Mouse (Mus musculus) heart, embryonic 13.5 days (tissue): Measurements from ENCODE around the gene Crim1. TPM values are rescaled to one million over a fixed set of nuclear protein-coding genes. Genes with fewer than 3 reads are reported as not detected.
A peak's percentile ranks its signal among the peaks of the same experiment; 100 is the strongest.

ENCODE experiments used
- ATAC-seq: fragments of 200-750 bp; cut with Nextera tagmentation; 2 replicates; pipeline ENCODE4 v1.8.0; 2017; ENCODE audit warnings: moderate TSS enrichment; ENCODE audit not compliant: insufficient number of reproducible peaks, low FRiP score, low TSS enrichment; ENCODE audit errors: extremely low read depth
- H3K27ac ChIP-seq: fragments of 300-500 bp; sonication (generic); replicated peaks from 2 replicates; pipeline ENCODE4 v1.5.1; 2015; ENCODE audit warnings: moderate library complexity, mild to moderate bottlenecking, inconsistent platforms
- H3K27me3 ChIP-seq: fragments of 300-500 bp; sonication (generic); replicated peaks from 2 replicates; pipeline ENCODE4 v1.6.1; 2015; ENCODE audit warnings: mild to moderate bottlenecking, inconsistent platforms
- H3K36me3 ChIP-seq: fragments of 300-500 bp; sonication (generic); 2 replicates; pipeline ENCODE4 v1.6.1; 2015; ENCODE audit warnings: mild to moderate bottlenecking, inconsistent platforms
- H3K4me1 ChIP-seq: fragments of 300-500 bp; sonication (generic); 2 replicates; pipeline ENCODE4 v1.6.1; 2015; ENCODE audit warnings: inconsistent platforms
- H3K4me2 ChIP-seq: fragments of 300-500 bp; sonication (generic); 2 replicates; pipeline ENCODE4 v1.6.1; 2015; ENCODE audit warnings: inconsistent platforms, mild to moderate bottlenecking, moderate library complexity
- H3K4me3 ChIP-seq: fragments of 300-500 bp; sonication (generic); 2 replicates; pipeline ENCODE4 v1.5.1; 2015; ENCODE audit warnings: moderate library complexity, mild to moderate bottlenecking, inconsistent platforms
- H3K9ac ChIP-seq: fragments of 300-500 bp; sonication (generic); 2 replicates; pipeline ENCODE4 v1.6.1; 2015; ENCODE audit warnings: inconsistent platforms, mild to moderate bottlenecking, moderate library complexity
- H3K9me3 ChIP-seq: fragments of 300-500 bp; sonication (generic); 2 replicates; pipeline ENCODE4 v1.6.1; 2016; ENCODE audit warnings: inconsistent platforms
- WGBS: fragments of 180-500 bp; shearing (Covaris S2); methylation state at CpG from one replicate; pipeline ENCODE4 v1.1.7; 2015; ENCODE audit warnings: mixed read lengths; 5-methylcytosine and 5-hydroxymethylcytosine counted together
- polyA plus RNA-seq: library from polyadenylated mRNA; unstranded; fragments of >200 nt; fragmentation: Nextera tagmentation; extraction: Ambion mirVana; gene quantifications from 2 replicates; pipeline ENCODE4 v1.2.1, GENCODE M21; 2015

The Crim1 gene
- polyA plus RNA-seq, 1 experiment from 2014 or later: 2.1 TPM

DNA sequence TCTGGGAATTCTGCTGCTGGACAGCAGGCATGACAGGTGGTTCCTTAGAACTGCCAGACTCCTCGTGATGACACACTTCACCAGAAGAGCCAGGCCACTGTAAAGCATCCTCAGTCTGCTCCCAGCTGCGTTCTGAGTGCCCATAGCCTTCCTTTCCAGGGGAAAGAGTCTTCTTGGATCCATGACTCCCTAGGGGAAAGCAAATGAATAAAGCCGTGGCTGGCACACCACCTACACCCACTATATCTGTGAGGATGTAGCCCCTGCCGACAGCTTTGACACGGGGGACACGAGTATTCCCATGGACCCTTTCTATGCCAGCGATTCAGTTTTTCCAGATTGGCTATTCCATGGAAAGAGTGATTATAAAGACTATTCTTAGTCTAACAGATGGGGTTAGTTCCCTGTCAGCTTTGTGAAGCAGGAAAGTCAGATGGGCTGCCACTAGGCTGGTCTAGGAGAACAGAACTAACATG is 158.2 kb downstream of the Crim1 start:
- no peak overlapping the region for H3K27ac ChIP-seq
- H3K4me2 ChIP-seq: no peak overlapping the region
- no peak overlapping the region for H3K4me3 ChIP-seq
- no peak overlapping the region for H3K9ac ChIP-seq
- H3K27me3 ChIP-seq: no peaks in the 10 kb centered on the region
- no peaks in the 10 kb centered on the region for H3K9me3 ChIP-seq
- H3K4me1 ChIP-seq: peaks cover 10% of the 10 kb centered on the region
- WGBS: 55% methylated on average over 7 of the region's 7 CpGs
- no peak for ATAC-seq
- peaks cover 9% of the 10 kb centered on the region for H3K36me3 ChIP-seq

DNA sequence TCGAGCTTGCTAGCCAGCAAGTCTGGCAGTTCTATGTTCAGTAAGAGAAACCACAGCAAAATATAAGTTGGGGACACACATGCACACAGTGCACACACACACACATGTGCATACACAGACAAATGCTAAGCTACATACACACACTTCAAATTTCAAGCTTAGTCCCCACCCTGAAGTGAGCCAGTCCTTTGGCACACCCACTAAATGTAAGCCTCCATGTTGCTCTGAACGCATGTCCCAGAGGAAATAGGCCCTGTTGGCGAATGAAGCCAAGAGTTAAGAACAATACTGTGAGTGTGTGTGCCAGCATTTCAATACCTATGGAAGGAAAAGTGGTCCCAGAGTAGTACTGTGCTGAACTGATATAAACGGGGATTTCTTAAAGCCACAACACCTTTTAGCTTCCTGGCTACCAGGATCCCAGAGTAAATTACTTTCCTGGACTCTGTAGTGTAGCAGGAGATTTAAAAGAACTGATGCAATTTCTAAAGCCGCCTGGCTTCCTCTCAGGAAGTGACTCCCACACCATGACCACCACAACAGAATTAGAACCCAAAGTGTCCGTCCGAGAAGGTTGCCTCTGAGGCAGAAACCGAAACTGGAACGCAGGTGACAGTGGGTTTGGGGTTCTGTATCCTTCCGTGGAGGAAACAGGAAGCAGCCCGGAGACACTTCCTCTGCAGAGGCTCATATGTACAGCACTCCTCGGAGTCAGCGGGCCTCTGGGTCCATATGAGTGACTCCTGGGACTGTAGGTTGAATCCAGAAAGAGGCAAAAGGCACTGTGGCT is 162.1 kb downstream of the Crim1 start:
- no peaks in the 10 kb centered on the region for H3K27me3 ChIP-seq
- H3K36me3 ChIP-seq: no peaks in the 10 kb centered on the region
- no peak overlapping the region for H3K4me3 ChIP-seq
- H3K4me1 ChIP-seq: 0 out of 2 replicates have a peak, but pooled peaks cover 5% of the 10 kb centered on the region
- no peak overlapping the region for H3K9ac ChIP-seq
- no peaks in the 10 kb centered on the region for H3K9me3 ChIP-seq
- 64% methylated on average over 13 of the region's 13 CpGs for WGBS
- ATAC-seq: no peak
- H3K27ac ChIP-seq: peak overlapping the region; percentile 55; the same call in 1 of the 2 replicates
- peak overlapping the region; percentile 18; the same call in 1 of the 2 replicates for H3K4me2 ChIP-seq

DNA sequence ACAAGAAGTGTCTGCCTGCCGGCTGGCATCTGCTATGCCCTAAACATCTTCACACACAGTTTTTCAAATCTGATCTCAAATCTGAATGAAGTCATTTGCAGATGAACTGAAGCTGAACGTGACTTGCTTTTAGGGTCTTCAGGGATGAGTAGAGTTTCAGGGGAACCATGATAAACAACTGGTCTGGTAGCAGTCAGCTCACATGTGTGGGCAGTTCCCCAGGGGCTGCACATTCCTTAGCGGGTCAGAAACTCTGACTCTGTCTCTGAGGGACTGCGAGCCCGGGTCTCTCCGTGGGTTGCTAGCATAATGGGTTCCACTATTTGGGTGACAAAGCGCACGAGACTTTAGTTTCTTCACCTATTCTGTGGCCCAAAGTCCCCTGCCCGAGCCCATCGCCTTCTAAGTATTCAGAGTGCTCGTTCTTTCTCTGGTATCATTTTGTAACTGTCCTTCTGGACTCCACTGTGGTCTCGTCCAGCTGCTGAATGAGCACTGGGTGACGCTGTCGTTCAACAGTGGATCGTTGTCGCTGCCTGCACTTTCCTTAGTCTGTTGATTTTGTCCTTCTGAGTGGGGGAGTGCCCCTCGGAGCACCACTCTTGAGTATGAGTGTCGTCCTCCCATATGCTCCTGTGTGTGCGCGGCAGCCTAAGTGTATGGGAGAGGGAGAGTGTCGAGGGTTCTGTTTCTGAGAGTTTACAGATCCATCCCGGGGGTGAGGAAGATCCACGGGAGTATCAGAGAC is 164.7 kb downstream of the Crim1 start:
- ATAC-seq: no peak
- Histone ChIP-seq H3K4me3 (no peak overlapping the region), H3K4me1 (0 out of 2 replicates have a peak, but pooled peaks cover 5% of the 10 kb centered on the region), H3K27me3 (no peaks in the 10 kb centered on the region), H3K9ac (no peak overlapping the region), H3K36me3 (peaks cover 21% of the 10 kb centered on the region), H3K4me2 (no peak overlapping the region), H3K9me3 (no peaks in the 10 kb centered on the region), H3K27ac (no peak overlapping the region)
- 80% methylated on average over 23 of the region's 23 CpGs for WGBS

DNA sequence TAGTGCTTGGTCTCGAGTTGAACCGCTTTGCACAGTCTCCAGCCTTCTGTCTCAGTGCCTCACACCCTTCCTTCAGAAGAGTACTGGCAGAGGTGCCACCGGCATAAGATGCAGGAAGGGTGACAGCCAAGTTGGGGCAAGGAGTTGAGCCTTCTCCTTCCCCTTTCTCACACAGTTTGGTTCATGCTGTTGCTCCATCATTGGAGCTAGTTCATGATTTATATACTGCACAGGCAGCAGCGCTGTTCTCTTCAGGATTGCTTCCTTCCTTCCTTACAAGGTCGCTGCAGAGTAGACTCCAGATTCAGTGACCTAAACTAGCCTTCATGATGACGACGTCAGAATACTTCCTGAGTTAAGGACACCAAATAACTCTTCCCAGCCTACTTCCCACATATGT is 166.0 kb downstream of the Crim1 start:
- no peaks in the 10 kb centered on the region for H3K9me3 ChIP-seq
- no peak for ATAC-seq
- H3K4me2 ChIP-seq: no peak overlapping the region
- no peaks in the 10 kb centered on the region for H3K27me3 ChIP-seq
- WGBS: 70% methylated on average over 7 of the region's 7 CpGs
- no peak overlapping the region for H3K4me3 ChIP-seq
- H3K9ac ChIP-seq: no peak overlapping the region
- H3K27ac ChIP-seq: no peak overlapping the region
- H3K36me3 ChIP-seq: peaks cover 21% of the 10 kb centered on the region
- 0 out of 2 replicates have a peak, but pooled peaks cover 5% of the 10 kb centered on the region for H3K4me1 ChIP-seq

DNA sequence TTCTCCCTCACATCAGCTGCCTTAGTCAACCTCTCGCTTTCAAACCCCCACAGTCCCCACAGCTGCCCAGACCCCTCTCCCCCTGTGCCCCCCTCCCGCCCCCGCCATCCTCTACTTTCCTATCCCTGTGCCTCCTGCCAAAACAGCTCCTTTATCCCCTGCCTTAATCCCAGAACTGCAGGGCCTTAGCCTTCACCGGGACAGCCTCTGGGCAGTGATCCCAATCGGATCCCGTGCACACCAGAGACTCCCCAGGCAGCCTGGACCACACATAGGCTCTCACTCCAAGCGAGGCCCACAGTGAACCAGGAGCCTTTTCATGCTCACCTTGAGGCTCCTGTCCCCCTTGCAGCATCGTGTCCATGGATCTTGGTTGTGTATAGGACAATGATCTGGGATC is 168.4 kb downstream of the Crim1 start:
- whole genome bisulfite sequencing: 79% methylated on average over 8 of the region's 8 CpGs
- H3K36me3 ChIP-seq: peaks cover 22% of the 10 kb centered on the region
- H3K4me2 ChIP-seq: no peak overlapping the region
- H3K9me3 ChIP-seq: no peaks in the 10 kb centered on the region
- H3K4me1 ChIP-seq: 0 out of 2 replicates have a peak, but pooled peaks cover under 1% of the 10 kb centered on the region
- no peak overlapping the region for H3K9ac ChIP-seq
- H3K4me3 ChIP-seq: no peak overlapping the region
- ATAC-seq: no peak
- H3K27ac ChIP-seq: no peak overlapping the region
- no peaks in the 10 kb centered on the region for H3K27me3 ChIP-seq

DNA sequence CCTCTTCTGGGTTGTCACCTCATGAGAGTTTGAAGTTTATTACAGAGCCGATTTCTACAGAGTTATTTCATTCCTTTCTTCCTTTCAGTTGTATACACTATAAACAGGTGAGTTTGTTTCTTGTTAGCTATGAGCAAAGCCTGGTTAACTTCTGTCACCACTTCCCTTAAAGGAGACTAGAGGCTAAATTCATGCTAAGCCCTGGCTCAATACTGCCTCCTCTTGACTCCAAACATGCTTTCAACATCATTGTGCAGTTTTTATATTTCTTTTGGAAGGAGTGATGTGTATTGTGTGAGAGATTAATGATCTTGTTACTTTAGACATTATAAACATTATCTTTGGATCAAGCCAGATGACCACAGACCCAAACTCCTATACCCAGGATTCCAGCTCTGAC is 170.4 kb downstream of the Crim1 start:
- H3K27ac ChIP-seq: no peak overlapping the region
- no peaks in the 10 kb centered on the region for H3K4me1 ChIP-seq
- no peaks in the 10 kb centered on the region for H3K27me3 ChIP-seq
- peaks cover 33% of the 10 kb centered on the region for H3K36me3 ChIP-seq
- ATAC-seq: no peak
- no peaks in the 10 kb centered on the region for H3K9me3 ChIP-seq
- H3K9ac ChIP-seq: no peak overlapping the region
- 68% methylated on average over 1 of the region's 1 CpGs for WGBS
- H3K4me3 ChIP-seq: no peak overlapping the region
- H3K4me2 ChIP-seq: no peak overlapping the region

DNA sequence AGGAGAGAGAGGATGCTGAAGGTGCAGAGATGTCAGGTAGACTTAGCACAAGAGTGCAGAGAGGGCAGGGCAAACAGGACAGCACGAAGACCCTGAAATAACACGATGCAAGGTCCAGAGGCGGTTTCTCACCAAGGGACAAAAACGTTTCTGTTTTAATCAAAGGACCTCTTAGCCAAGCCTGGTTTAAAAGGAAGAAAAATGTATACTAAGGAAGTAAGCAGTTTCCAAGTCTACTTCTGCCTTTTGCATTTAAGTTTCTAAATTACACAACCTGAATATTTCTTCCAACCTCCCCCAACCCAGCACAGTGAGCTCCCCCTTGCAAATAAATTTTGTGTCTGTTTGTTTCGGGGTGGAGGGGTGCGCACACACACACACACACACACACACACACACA is 173.1 kb downstream of the Crim1 start:
- peaks cover 39% of the 10 kb centered on the region for H3K36me3 ChIP-seq
- 89% methylated on average over 6 of the region's 6 CpGs for WGBS
- H3K4me1 ChIP-seq: peaks cover 6% of the 10 kb centered on the region
- no peaks in the 10 kb centered on the region for H3K27me3 ChIP-seq
- H3K4me3 ChIP-seq: no peak overlapping the region
- H3K27ac ChIP-seq: no peak overlapping the region
- no peaks in the 10 kb centered on the region for H3K9me3 ChIP-seq
- H3K9ac ChIP-seq: no peak overlapping the region
- ATAC-seq: no peak
- no peak overlapping the region for H3K4me2 ChIP-seq

DNA sequence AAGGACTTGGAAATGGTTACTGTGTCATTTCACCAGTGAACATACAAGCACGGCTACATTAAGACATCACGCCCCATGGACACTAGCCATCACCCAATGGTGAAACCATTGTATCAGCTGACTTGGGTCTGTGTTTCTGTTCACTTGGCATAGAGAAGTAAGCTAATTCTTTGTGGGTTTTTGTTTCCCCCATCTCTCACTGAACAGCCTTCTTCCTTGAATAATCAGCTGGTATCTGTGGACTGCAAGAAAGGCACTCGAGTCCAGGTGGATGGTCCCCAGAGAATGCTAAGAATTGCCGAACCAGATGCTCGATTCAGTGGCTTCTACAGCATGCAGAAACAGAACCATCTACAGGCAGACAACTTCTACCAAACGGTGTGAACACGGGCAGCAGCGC is 173.8 kb downstream of the Crim1 start:
- H3K27ac ChIP-seq: no peak overlapping the region
- H3K36me3 ChIP-seq: peaks cover 41% of the 10 kb centered on the region
- H3K4me3 ChIP-seq: no peak overlapping the region
- H3K4me2 ChIP-seq: no peak overlapping the region
- no peak overlapping the region for H3K9ac ChIP-seq
- peaks cover 6% of the 10 kb centered on the region for H3K4me1 ChIP-seq
- 88% methylated on average over 8 of the region's 8 CpGs for WGBS
- ATAC-seq: no peak
- H3K9me3 ChIP-seq: no peaks in the 10 kb centered on the region
- H3K27me3 ChIP-seq: no peaks in the 10 kb centered on the region

DNA sequence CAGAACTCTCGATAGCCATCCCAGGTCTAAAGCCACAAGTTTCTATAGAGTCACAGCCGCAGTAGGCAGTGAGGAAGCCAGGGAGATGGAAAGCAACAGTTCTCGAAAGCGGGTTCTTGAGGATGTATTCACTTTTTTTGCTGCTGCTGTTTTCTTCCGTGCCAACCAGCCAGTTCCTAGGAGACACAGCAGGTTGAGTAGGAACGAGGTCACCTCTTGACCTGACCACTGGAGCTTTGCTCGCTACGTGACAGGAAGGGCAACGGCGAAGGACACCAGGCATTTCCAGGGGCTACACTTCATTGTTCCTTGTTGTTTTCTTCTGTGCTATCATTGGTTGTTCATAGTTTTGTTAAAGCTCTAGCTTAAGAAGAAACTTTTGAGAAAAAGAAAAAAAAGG is 174.7 kb downstream of the Crim1 start:
- Histone ChIP-seq H3K27ac (no peak overlapping the region), H3K9ac (no peak overlapping the region)

DNA sequence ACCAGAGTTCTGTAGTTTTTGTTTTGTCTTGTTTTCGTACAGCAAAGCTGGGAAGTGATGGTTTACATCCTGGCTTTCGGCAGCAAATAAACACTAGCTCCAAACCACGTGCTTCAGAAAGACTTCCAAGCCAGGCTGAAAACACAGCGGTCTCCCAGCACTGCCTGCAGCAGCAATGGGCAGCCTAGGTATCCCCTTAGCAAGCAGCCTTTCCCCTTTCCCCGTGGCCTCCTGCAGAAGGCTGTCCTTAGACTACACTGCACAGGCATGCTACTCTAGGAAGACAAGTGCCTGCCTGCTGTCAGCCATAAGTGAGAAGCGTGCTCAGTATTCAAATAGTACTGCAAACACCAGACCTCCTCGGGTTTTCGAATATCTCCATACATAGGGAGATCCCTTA is 176.5 kb downstream of the Crim1 start:
- WGBS: 52% methylated on average over 8 of the region's 8 CpGs
- H3K9ac ChIP-seq: no peak overlapping the region
- peaks cover 6% of the 10 kb centered on the region for H3K4me1 ChIP-seq
- no peak; the same call in 1 of the 2 replicates for ATAC-seq
- no peak overlapping the region for H3K4me3 ChIP-seq
- peaks cover 52% of the 10 kb centered on the region for H3K36me3 ChIP-seq
- no peak overlapping the region for H3K27ac ChIP-seq
- H3K4me2 ChIP-seq: no peak overlapping the region
- no peaks in the 10 kb centered on the region for H3K9me3 ChIP-seq
- no peaks in the 10 kb centered on the region for H3K27me3 ChIP-seq

More for the DNA sequence above, 174.7 kb downstream of the Crim1 start:
- H3K27me3 ChIP-seq: no peaks in the 10 kb centered on the region
- no peak overlapping the region for H3K4me2 ChIP-seq
- H3K36me3 ChIP-seq: peaks cover 41% of the 10 kb centered on the region
- WGBS: 71% methylated on average over 10 of the region's 10 CpGs
- no peak for ATAC-seq
- no peak overlapping the region for H3K4me3 ChIP-seq
- H3K9me3 ChIP-seq: no peaks in the 10 kb centered on the region
- H3K4me1 ChIP-seq: peaks cover 6% of the 10 kb centered on the region

DNA sequence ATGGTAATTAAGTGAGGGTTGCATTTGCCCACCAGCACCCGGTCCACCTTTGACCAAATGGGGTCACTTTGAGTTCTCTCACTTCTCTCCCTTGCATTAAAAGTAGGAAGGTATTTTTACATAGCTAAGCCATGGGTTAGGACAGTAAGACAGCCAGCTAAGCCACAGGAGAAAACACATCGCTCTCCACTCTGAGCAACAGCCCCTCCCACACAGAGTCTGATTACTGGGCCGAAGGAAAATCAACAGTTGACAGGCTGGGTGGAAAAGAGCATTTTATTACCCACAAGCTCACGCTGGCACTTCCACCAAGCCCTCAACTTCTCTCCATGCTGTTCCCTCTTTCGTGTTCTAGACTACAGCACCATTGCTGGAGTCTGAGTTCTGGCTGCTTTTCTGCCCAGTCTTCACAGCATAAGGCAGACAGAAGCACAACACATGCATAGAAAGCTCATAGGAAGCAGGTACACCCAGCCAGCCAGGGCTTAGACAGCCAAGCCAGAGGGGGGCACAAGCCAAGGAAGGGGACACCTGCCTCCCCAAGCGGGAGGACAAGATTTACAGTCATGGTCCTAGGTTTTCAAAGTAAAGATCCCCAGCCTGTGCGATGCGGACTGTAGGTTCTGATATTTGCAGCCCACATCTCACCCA is 179.2 kb downstream of the Crim1 start:
- Histone ChIP-seq H3K27ac (no peak overlapping the region), H3K4me3 (no peak overlapping the region), H3K4me2 (no peak overlapping the region), H3K9me3 (no peaks in the 10 kb centered on the region), H3K27me3 (no peaks in the 10 kb centered on the region), H3K9ac (no peak overlapping the region), H3K4me1 (peaks cover 10% of the 10 kb centered on the region), H3K36me3 (peaks cover 70% of the 10 kb centered on the region)
- ATAC-seq: no peak
- WGBS: 80% methylated on average over 8 of the region's 8 CpGs
